Mouse (Mus musculus) erythroid progenitor cell, adult 5-6 weeks (primary cell): ENCODE results near the gene Gga1. TPM values are rescaled to one million over a fixed set of nuclear protein-coding genes. Genes with fewer than 3 reads are reported as not detected.

Experiments used
- ATAC-seq: replicated peaks from 2 replicates; pipeline ENCODE4 v1.8.0; 2016; ENCODE audit warnings: moderate number of reproducible peaks, mild to moderate bottlenecking, moderate TSS enrichment, inconsistent platforms; ENCODE audit not compliant: poor library complexity, low FRiP score, severe bottlenecking
- total RNA-seq, 2 experiments: library from RNA; stranded (forward) in 1 of 2; stranded (reverse) in 1 of 2; fragments of 150-400 nt in 1 of 2; fragments of 186-747, 209-891 nt in 1 of 2; gene quantifications; 2 replicates each; pipeline versions ENCODE4 v1.2.3 to v1.2.4; 2015 to 2017; ENCODE audit warnings: low replicate concordance in 2 of 2

Gene Gga1
- total RNA-seq (2015; ENCODE audit: low replicate concordance) (22.0 and 25.2 TPM in 2 replicates), total RNA-seq (2017; ENCODE audit: low replicate concordance) (3.5 and 6.0 TPM in 2 replicates)

GRCm38 (mm10) chr15:78876991-78877809, at the start of gene Gga1:
TSS of gene Gga1 (plus strand) at chr15:78877190.
- peak; percentile 74 for ATAC-seq

- ATAC-seq = no peak
Measured at GRCm38 (mm10) chr15:78828315-78828714, 48.7 kb upstream of the Gga1 start.

GRCm38 (mm10) chr15:78829636-78830035, 47.4 kb upstream of the Gga1 start:
- ATAC-seq = no peak

GRCm38 (mm10) chr15:78830742-78831719, 46.0 kb upstream of the Gga1 start:
- ATAC-seq = no peak

- ATAC-seq = no peak
Measured at GRCm38 (mm10) chr15:78831720-78832657, 45.0 kb upstream of the Gga1 start.

GRCm38 (mm10) chr15:78832701-78833123, 44.3 kb upstream of the Gga1 start:
- no peak for ATAC-seq

GRCm38 (mm10) chr15:78833582-78833981, 43.4 kb upstream of the Gga1 start:
- ATAC-seq = 0 out of 2 replicates have a peak, but pooled peaks have one; percentile 53

- ATAC-seq = no peak
Measured at GRCm38 (mm10) chr15:78834233-78835005, 42.6 kb upstream of the Gga1 start.

- ATAC-seq = no peak
Measured at GRCm38 (mm10) chr15:78835200-78836085, 41.5 kb upstream of the Gga1 start.

GRCm38 (mm10) chr15:78836086-78836621, 40.8 kb upstream of the Gga1 start:
- peak; percentile 37; the same call in 1 of the 2 replicates for ATAC-seq

GRCm38 (mm10) chr15:78839744-78840143, 37.2 kb upstream of the Gga1 start:
- ATAC-seq = no peak

- no peak for ATAC-seq
Measured at GRCm38 (mm10) chr15:78840241-78840640, 36.7 kb upstream of the Gga1 start.

- ATAC-seq = no peak
Measured at GRCm38 (mm10) chr15:78840751-78841150, 36.2 kb upstream of the Gga1 start.

GRCm38 (mm10) chr15:78841161-78841790, 35.7 kb upstream of the Gga1 start:
- ATAC-seq = no peak

GRCm38 (mm10) chr15:78842371-78843163, 34.4 kb upstream of the Gga1 start, which contains the start of gene Cdc42ep1:
TSS of gene Cdc42ep1 (plus strand) at chr15:78842624.
- ATAC-seq = no peak
